Mouse (Mus musculus) T-helper 2 cell (primary cell): ENCODE measurements around the gene Srsf9.
"Not testable (repeated sequence)": the region's sequence is repeated elsewhere in the genome, so short reads cannot be mapped to it uniquely, and the experiment has no call there.

Experiments used
- in situ Hi-C: fragments of 300-600 bp; cut with MboI, MseI; formaldehyde crosslinking; loops from one replicate; pipeline ENCODE4 v1.15.1; 2025; ENCODE audit warnings: high pct_unique_total_duplicates

Gene Srsf9

DNA sequence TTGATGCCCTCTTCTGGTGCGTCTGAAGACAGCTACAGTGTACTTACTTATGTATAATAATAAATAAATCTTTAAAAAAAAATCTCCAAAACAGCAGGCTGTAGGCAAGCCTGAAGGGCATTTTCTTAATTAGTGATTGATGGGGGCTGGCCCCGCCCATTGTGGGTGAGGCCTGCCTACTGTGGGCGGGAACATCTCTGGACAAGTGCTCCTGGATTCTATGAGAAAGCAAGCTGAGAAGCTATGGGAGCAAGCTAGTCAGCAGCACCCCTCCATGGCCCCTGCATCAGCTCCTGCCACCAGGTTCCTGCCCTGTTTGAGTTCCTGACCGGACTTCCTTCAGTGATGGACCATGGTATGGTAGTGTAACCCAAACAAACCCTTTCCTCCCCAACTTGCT, 37.8 kb downstream of the Srsf9 start:
- in situ Hi-C loops, result loop anchor here (5.0 kb wide), 1 partner anchor 83 kb away; no protein-coding TSS in a partner anchor

DNA sequence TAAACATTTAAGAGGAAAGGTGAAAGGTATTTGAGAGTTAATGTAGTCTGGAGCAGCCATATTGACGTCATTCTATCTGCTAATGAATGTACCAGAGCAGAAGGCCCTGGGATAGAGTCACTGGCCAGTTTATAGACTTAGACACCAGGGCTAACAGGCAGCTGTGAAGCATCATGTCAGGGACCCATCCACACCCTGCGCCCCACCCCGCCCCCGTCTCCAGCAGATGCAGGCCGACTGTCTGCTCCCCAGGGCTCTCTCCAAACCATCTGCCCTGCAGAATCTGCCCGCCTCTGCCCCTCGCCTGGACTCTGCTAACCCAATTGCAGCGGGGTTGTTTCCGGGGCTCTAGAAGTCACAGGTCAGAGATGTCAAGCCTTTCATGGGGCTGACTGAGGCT, 44.8 kb downstream of the Srsf9 start:
- in situ Hi-C loops, result no loop called here

DNA sequence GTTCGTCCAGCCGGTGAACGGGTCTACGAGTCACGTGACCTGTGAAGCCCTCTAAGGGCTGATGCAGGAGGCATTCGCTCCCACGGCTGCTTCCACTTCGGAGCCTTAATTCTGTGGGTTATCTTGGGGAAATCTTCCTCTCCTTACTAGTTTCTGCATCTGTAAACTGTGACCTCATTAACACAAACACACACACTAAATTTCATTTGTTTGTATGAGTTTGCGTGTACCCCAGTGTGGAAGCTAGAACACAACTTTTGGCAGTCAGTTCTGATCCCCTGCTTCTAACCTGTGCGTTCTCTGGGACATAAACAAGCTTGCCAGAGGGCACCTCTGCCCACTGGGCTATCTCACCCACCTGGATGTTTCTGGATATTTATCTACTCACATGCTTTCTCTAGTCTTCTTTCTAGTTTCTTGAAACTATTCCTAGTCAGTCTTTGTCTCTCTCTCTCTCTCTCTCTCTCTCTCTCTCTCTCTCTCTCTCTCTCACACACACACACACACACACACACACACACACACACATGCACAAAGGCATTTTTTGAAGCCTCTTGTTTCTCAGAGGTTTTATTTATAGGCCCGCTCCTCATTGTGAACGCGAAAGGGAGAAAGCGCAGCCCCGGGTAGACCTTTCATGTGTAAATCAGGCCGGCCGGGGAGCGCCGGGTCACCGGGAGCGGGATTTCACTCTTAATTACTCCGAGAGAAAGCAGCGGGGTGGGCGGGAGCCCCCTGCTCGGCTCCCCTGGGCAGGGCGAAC, 46.6 kb downstream of the Srsf9 start:
- in situ Hi-C loops, result no loop called here

DNA sequence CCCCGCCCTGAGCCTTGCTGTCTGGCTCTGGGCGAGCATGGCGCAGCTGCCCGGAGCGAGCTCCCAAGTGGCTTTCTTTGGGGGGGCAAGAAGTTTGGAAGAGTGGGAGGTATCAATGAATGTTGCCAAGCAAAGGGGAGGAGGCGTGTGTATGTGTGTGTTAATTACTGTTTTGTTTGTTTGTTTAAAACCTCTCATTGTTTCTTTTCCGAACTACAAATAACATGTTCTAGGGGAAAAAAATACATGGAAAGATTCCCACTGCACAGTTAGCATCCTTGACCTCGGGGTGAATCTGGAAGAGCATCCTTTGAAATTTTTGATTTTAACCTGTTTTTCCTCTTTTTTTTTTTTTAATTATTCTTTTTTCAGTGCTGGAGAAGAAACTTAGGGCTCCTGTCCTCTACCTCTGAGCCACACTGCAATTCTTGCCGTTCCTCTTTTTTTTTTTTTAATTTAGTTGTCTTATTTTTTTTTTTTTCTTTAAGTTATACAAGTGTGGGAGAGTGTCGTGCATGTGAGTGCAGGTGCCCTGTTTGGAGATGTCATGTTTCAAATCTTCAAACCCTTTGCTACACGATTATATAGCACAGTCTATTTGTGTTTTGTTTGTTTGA, 47.3 kb downstream of the Srsf9 start:
- in situ Hi-C loops, result no loop called here

DNA sequence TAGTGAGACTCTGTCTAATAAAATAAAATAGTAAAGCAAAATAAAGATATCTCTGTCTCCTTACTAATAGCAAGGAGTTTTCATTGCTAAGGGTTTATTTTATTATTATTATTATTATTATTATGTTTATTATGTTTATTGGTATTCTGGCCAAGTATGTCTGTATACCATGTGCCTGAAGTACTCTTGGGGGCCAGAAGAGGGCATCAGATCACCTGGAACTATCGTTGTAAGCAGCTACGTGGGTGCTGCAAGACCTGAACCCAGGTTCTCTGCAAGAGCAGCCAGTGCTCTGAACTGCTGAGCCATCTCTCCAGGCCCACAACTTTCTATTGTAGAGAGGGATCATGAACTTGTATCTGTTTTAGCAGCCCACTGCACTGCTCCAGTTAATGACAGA, 48.5 kb downstream of the Srsf9 start:
- in situ Hi-C loops, result no loop called here

DNA sequence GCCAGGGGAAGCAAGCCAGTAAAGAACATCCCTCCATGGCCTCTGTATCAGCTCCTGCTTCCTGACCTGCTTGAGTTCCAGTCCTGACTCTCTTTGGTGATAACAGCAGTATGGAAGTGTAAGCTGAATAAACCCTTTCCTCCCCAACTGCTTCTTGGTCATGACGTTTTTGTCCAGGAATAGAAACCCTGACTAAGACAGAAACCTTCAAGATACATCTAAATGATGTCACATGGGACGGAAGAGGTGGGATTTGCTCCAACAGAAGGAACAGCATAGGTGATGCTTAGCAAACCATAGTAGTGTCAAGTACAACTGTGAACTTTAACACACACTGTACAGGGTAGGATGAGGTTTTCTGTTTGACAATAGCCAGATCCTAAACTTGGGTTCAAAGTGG, 51.9 kb downstream of the Srsf9 start:
- in situ Hi-C loops, result not testable (repeated sequence)
